Mouse (Mus musculus): ENCODE results near the gene Ift122.

GRCm38 (mm10) chr6:115906455-115906854 is 53.2 kb downstream of the Ift122 start:
- no peak for TF ChIP-seq POLR2A (IDR thresholded peaks at IDR 0.05; ENCODE audit: insufficient read length, low read depth)
- no peak for TF ChIP-seq USF1 (IDR thresholded peaks at IDR 0.05; ENCODE audit: low read depth)
- no peak for TF ChIP-seq POLR2AphosphoS2 (IDR thresholded peaks at IDR 0.05; ENCODE audit: insufficient read length, low read depth)
- TF ChIP-seq TCF12 (IDR thresholded peaks at IDR 0.05; ENCODE audit: insufficient read depth, poor library complexity, severe bottlenecking), result no peak
- TF ChIP-seq REST (IDR thresholded peaks at IDR 0.05; ENCODE audit: insufficient read depth, insufficient read length), result no peak

Data from myocyte (in vitro differentiated cells).